Mouse (Mus musculus) left cerebral cortex, adult 2 months (tissue): ENCODE measurements around the gene Pitpnm2. TPM values are rescaled to one million over a fixed set of nuclear protein-coding genes. Genes with fewer than 3 reads are reported as not detected.

Experiments used
- DNase-seq, 2 experiments: peaks; one replicate each; pipeline ENCODE4 v3.0.0; 2021 to 2022; ENCODE audit warnings: low spot score in 2 of 2, mixed read lengths in 1 of 2; ENCODE audit errors: extremely low spot score in 1 of 2
- H3K27ac ChIP-seq: fragments of 200-600 bp; 2 replicates; pipeline ENCODE4 v1.8.1; 2022
- H3K4me3 ChIP-seq: fragments of 200-600 bp; 2 replicates; pipeline ENCODE4 v1.8.1; 2022
- CTCF ChIP-seq: fragments of 200-600 bp; IDR thresholded peaks from 2 replicates; pipeline ENCODE4 v1.8.1; 2022; ENCODE audit warnings: antibody characterized with exemption, mild to moderate bottlenecking, moderate library complexity
- intact Hi-C: fragments of 180-260 bp; cut with DNase I; formaldehyde crosslinking; loops from one replicate; pipeline ENCODE4 v1.15.1; 2025
- total RNA-seq, 2 experiments: library from RNA; stranded (reverse); gene quantifications; 2 replicates each; pipeline ENCODE4 v1.2.3; 2021

Pitpnm2 gene
- total RNA-seq, 2 experiments from 2014 or later: 317 to 336 TPM

DNA sequence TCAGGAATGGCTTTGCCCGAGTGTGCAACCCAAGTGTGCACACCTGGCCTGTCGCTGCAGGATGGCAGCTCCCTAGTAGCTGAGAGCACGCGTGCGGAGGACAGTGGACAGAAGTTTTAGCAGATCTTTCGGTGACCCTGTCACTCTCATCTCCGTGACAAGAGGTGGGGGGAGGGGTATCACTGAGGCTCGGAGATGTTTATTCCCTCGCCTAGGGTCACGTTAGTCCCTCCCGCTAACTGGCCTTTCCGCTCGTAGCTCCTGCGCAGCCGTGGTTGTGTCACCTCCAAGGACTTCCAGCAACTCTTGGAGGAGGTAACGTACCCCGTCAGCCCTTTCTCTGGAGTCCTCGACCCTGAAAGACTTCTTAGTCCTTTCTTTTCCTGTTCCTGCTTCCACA lies 137.0 kb downstream of the Pitpnm2 start:
- DNase-seq: no peak
- peak overlapping the region; percentile 84 for H3K4me3 ChIP-seq
- H3K27ac ChIP-seq: peak overlapping the region; percentile 95
- intact Hi-C loops: no loop called here
- TF ChIP-seq CTCF: no peak

DNA sequence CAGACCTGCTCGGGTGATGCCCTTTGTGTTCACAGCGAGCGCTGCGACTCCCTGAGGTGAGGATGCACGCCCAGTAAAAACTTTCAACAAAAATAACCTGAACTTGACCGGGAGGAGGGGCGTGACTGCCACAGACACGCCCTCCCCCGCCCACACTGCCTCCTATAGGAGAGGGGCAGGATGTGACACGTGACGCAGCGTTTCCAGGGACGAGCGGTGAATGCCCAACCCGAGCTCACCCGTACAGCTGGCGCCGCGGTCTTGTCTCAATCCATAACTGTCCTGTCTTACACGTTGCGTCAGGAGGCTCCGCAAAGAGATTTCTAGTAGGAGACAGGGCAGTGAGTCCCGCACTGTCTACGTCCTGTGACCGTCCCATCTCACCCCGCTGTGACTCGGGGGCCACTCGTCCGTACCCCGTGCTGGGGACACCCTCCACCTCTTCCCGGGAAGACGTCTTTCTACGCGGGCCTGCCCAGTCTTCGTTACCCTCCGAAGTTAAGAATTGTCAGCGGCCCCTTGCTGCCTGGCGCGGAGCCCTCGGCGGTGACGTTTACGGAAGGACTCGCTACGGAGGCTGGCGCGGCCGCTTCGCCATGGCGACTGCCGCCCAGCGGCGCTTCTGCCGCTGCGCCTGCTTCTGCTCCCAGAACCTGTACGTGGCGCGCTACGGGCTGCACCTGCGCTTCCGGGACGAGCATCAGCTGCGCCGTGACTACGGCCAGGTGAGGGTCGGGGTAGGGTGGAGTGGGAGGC lies 137.6 kb downstream of the Pitpnm2 start, which contains the start of gene Ogfod2:
Ogfod2 (plus strand) TSS at position 556 of the 756 bp plus-strand sequence.
- TF ChIP-seq CTCF: peak; percentile 34
- Histone ChIP-seq H3K27ac (peak within 1 kb of the TSS; percentile 95), H3K4me3 (peak within 1 kb of the TSS; percentile 84)
- intact Hi-C loops: no loop called here
- DNase-seq: peak; percentile 91 to 96

DNA sequence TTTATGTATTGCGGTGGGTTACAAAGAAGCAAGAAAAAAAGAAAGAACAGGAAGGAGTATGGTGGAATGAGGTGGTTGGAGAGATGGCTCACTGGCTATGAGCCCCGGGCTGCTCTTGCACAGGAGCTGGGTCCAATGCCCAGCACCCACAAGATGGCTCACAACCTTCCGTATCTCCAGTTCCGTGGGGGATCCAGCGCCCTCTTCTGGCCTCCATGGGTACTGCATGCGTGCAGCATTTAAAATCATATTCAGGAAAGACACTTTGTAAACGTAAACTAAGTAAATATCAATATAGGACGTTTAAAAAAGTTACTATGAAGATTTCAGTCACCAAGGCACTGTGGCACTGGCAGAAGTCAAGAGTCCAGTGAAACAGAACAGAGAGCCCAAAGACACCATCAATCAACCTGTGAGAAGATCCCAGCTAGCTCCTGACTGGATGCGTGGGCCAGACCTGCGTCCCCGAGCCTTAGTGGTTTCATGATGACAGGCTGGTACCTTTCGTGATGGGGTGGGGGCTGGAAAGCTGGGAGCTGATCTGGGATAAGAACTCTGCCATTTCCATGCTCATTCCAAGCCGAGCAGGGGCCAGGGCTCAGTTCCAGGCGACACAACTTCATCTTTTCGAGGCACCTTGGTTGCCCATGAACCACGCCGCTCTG lies 138.4 kb downstream of the Pitpnm2 start:
- intact Hi-C loops: no loop called here
- peak overlapping the region; percentile 17; the same call in 1 of the 2 replicates for H3K27ac ChIP-seq
- no peak for DNase-seq
- TF ChIP-seq CTCF: peak; percentile 71
- H3K4me3 ChIP-seq: peak overlapping the region; percentile 84

DNA sequence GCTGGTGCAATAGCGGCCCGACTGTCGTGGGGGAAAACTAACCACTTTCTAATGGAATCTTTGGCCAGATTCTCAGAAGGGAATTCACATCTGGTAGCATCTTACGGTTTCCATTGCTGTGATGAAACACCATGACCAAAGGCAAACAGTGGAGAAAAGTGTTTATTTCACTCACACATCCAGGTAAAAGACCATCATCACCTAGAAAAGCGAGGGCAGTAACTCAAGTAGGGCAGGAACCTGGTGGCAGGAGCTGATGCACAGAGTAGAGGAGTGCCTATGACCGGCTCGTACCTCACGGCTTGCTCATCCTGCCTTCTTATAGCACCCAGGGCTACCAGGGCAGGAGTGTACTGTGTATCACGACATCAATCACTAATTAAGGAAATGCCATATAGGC lies 146.0 kb downstream of the Pitpnm2 start:
- no peak for TF ChIP-seq CTCF
- DNase-seq: no peak
- intact Hi-C loops: no loop called here
- Histone ChIP-seq H3K4me3 (no peak overlapping the region), H3K27ac (no peak overlapping the region)

DNA sequence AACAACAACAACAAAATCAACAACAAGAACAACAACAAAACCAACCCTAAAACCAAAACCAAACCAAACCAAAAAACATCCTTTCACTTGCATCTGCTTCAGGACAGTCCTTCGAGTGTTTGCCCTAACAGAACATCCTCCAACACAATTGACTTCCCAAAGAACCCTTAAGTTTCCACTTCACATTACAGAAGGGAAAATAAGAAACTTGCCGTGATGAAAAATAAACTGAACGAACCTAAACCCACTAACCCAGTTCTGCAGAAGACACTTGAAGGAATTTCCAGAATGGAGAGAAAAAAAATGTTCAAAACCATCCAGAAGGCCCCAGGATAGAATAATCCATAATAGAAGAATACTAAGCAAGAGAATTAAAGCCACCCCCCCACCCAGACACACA lies 146.5 kb downstream of the Pitpnm2 start:
- Histone ChIP-seq H3K27ac (no peak overlapping the region), H3K4me3 (no peak overlapping the region)
- DNase-seq: no peak
- intact Hi-C loops: no loop called here
- TF ChIP-seq CTCF: no peak

DNA sequence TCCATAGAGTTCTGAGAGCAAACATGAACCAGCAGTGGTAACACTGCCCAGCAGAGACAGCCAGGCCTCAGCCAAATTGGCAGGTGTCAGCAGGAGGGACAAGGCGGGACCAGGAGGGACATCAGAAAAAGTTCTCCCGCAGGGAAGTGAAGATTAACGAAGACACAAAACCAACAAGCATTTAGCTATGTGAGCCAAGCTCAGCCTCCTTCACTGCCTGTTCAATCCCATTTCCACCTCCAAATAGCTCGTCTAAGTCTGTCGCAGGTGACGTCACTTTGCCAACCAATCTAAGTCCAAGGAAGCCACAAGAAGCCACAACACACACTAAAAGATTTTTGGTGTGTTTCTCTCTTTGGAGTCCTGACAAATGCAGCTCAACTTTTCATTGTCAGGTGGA lies 147.2 kb downstream of the Pitpnm2 start:
- intact Hi-C loops: no loop called here

DNA sequence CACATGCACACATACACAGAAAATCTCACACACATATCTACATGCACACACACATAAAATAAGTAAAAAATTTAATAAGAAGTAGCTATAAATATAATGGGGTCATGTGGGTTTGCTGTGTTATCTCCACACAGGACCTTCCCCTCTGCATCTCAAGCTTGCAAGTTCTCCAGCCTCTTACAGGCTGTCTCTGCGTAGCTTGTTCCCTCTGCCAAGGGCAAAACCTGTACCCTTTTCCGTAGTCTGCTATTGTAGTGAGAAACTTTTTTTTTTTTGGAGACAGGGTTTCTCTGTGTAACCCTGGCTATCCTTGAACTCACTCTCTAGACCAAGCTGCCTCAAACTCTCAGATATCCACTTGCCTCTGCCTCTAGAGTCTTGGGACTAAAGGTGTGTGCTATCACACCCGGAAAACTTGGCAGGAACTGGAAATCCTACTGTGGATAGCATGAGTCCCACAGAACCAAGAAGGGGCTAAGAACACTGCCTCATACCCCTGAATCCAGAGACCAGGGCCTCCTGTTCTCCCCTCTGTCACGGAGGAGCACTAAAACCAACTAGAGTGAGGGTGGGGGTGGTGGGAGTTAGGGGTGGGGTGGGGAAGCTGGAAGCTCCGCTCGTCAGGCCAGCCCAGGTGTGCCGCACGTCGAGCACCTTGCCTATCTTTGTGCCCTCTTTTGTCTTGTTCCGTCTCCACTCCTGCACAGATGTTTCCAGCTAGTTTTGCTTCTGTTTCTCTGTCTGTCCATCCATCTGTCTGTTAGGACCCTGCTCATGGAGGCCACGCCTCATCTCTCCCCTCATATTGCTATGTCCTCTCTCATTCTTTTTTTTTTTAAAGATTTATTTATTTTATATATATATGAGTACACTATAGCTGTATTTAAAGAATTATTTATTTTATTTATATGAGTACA lies 149.2 kb downstream of the Pitpnm2 start:
- no peak overlapping the region for H3K27ac ChIP-seq
- no peak overlapping the region for H3K4me3 ChIP-seq
- no peak for DNase-seq
- TF ChIP-seq CTCF: no peak
- intact Hi-C loops: no loop called here

More for the DNA sequence above, 147.2 kb downstream of the Pitpnm2 start:
- Histone ChIP-seq H3K27ac (no peak overlapping the region), H3K4me3 (no peak overlapping the region)
- no peak for TF ChIP-seq CTCF
- DNase-seq: no peak

DNA sequence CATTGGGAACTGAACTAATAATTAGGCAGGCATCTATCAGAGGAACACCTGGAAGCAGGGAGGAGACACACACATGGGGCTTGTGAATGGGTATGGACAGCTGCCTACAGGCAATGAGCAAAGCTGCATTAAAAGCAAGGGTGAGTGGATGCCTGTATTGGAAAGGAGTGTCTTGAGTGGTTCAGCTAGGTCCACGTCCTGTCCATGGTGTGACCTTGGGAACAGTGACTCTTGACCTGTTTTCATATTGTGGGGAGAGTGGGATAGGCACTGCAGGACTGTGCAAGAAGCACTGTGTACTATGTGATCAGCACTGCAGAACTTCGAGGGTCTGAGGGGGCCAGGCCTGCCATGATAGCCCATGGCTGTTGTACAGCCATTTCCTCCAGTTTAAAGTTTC lies 150.6 kb downstream of the Pitpnm2 start:
- Histone ChIP-seq H3K27ac (no peak overlapping the region; the same call in 1 of the 2 replicates), H3K4me3 (no peak overlapping the region)
- TF ChIP-seq CTCF: no peak
- no peak for DNase-seq
- intact Hi-C loops: no loop called here

DNA sequence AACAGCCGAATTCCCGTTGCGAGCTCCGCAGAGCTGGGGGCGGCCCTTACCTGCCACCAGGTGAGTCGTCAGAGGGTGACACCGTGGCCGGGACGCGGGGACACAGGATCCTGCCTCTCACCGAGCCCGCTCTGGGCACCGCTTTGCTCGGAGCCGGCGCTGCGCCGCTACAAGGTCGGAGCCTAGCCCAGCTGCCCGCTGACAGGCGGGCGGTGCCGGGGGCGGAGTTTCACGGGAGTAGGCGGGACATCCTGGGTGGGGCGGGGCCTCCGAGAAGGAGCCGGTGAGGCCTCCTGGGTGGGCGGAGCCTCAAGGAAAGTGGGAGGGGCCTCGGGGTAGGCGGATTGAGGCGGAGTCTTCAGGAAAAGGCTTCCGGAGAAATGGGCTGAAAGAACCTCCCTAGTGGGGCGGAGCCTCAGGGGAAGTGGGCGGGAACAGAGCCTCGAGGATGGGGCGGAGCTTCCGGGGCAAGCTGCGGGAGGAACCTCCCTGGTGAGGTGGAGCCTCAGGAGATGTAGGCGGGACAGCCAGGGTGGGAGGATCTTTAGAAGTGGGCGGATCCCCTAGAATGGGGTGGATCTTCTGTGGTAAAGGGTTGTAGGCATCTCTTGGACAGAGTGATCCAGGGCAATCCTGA lies 153.8 kb downstream of the Pitpnm2 start, which contains the start of gene Abcb9:
Abcb9 (minus strand) TSS at position 203 of the 637 bp plus-strand sequence.
- DNase-seq: peak; percentile 96 to 97
- TF ChIP-seq CTCF: no peak
- Histone ChIP-seq H3K27ac (peak within 1 kb of the TSS; percentile 95), H3K4me3 (peak within 1 kb of the TSS; percentile 57)
- intact Hi-C loops: no loop called here

DNA sequence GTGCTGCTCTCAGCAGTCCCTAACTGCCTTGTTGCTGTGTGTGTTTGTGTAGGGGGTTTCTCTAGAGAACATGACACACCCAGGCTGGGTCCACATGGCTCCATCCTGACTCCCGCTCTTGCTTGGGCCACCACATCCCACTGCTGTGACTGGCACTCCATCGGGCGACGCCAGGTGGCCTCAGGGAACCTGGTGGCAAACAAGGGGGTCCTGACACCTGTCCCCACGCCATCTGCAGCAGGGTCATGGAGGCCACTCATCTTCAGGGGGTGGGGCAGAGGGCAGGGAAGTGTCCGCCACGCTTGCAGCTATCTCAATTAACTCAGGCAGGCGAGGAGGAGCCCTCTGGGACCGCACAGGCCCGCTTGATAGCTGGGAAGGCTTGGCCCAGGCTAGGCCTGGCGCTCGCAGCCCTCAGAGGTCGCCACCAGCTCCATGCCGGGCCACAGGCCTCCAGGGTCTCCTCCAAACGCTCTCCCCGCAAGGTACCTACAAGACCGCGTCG lies 154.4 kb downstream of the Pitpnm2 start:
- intact Hi-C loops: no loop called here
- DNase-seq: peak in 1 of 2 experiments; percentile 41
- peak overlapping the region; percentile 57 for H3K4me3 ChIP-seq
- no peak; the same call in 1 of the 2 replicates for TF ChIP-seq CTCF
- H3K27ac ChIP-seq: peak overlapping the region; percentile 95
